Mouse (Mus musculus) forebrain, embryonic 15.5 days (tissue): ENCODE results near the gene Sacs. TPM values are rescaled to one million over a fixed set of nuclear protein-coding genes. Genes with fewer than 3 reads are reported as not detected.
"Not testable (repeated sequence)": the region's sequence is repeated elsewhere in the genome, so short reads cannot be mapped to it uniquely, and the experiment has no call there.

ENCODE experiments used
- ATAC-seq: fragments of 200-750 bp; cut with Nextera tagmentation; replicated peaks from 2 replicates; pipeline ENCODE4 v1.8.0; 2017; ENCODE audit warnings: mild to moderate bottlenecking, moderate TSS enrichment, moderate library complexity
- H3K27ac ChIP-seq: fragments of 300-500 bp; sonication (generic); replicated peaks from 2 replicates; pipeline ENCODE4 v1.5.1; 2015; ENCODE audit warnings: mild to moderate bottlenecking, inconsistent platforms
- H3K27me3 ChIP-seq: fragments of 300-500 bp; sonication (generic); 2 replicates; pipeline ENCODE4 v1.6.1; 2015; ENCODE audit warnings: inconsistent platforms
- H3K36me3 ChIP-seq: fragments of 300-500 bp; sonication (generic); 2 replicates; pipeline ENCODE4 v1.6.1; 2015; ENCODE audit warnings: mild to moderate bottlenecking, inconsistent platforms
- H3K4me1 ChIP-seq: fragments of 300-500 bp; sonication (generic); 2 replicates; pipeline ENCODE4 v1.6.1; 2015; ENCODE audit warnings: inconsistent platforms
- H3K4me2 ChIP-seq: fragments of 300-500 bp; sonication (generic); replicated peaks from 2 replicates; pipeline ENCODE4 v1.6.1; 2015; ENCODE audit warnings: mild to moderate bottlenecking, inconsistent platforms
- H3K4me3 ChIP-seq: fragments of 300-500 bp; sonication (generic); 2 replicates; pipeline ENCODE4 v1.5.1; 2015; ENCODE audit warnings: mild to moderate bottlenecking, inconsistent platforms
- H3K9ac ChIP-seq: fragments of 300-500 bp; sonication (generic); replicated peaks from 2 replicates; pipeline ENCODE4 v1.6.1; 2015; ENCODE audit warnings: mild to moderate bottlenecking, inconsistent platforms
- H3K9me3 ChIP-seq: fragments of 300-500 bp; sonication (generic); 2 replicates; pipeline ENCODE4 v1.6.1; 2016; ENCODE audit warnings: inconsistent platforms
- WGBS: fragments of 180-500 bp; shearing (Covaris S2); methylation state at CpG from one replicate; pipeline ENCODE4 v1.1.7; 2015; ENCODE audit warnings: mixed read lengths; 5-methylcytosine and 5-hydroxymethylcytosine counted together
- polyA plus RNA-seq: library from polyadenylated mRNA; unstranded; fragments of >200 nt; fragmentation: Nextera tagmentation; extraction: Ambion mirVana; gene quantifications from 2 replicates; pipeline ENCODE4 v1.2.1, GENCODE M21; 2015

The Sacs gene
- polyA plus RNA-seq: 8.1 TPM in 2 replicates

DNA sequence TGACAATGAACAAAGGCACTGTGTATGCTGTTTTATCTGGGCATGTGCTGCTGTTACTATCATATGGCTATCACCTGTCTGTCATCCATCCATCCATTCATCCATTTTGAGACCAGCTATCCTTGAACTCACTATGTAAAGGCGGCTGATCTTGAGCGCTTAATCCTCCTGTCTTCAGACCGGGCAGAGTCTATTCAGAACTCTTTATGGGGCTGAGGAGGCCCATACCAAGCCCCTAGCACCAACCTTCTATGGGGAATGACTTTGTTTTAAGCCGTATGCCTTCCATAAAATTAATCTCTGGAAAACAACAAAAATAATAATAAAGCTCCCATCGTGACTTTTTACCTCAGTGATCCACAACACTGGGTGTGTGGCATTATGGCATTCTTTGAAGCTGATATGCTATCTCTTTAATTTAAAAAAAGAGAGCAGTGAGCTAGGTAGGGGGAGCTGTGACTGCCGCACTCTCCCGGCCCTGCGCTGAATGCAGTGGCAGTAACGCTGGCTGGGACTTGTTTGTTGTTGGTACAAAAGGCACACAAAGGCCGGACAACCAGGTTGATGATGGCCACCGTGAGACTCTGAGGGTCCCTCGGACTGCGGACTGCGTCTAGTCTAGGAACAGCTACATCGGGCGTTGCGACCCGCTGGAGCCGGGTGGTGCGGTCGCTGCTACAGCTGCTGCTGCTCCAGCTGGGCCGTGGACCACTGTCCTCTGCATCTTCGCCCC is at the start of gene Sacs:
TSS of gene Sacs (plus strand) at position 464 of the 733 bp plus-strand sequence.
- ATAC-seq: peak; percentile 90
- Histone ChIP-seq H3K9ac (peak within 1 kb of the TSS; percentile 68), H3K4me1 (peaks cover 9% of the 10 kb centered on the region), H3K27ac (peak within 1 kb of the TSS; percentile 60), H3K4me3 (peak within 1 kb of the TSS; percentile 75), H3K36me3 (no peaks in the 10 kb centered on the region), H3K9me3 (no peaks in the 10 kb centered on the region), H3K4me2 (peak within 1 kb of the TSS; percentile 53), H3K27me3 (no peaks in the 10 kb centered on the region)
- WGBS: 3% methylated on average over 23 of the region's 23 CpGs

DNA sequence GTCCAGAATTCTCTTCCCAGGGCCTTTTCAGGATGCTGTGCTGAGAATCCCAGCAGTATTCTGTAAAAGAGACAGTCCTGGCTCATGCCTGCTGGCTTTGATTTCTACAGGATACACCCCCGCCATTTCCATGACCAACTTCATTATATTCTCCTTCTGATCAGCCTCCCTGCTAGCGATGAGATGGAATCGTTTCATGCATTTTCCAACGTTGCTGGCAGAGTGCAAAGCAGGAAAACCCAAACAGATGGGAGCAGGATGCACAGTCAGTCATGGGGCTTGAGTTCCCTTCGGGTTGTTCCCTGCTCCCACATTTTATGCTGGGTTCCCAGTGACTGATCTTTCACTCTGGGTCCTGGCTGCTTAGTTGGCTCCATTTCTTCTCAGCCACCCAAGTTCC is 47.3 kb upstream of the Sacs start:
- Histone ChIP-seq H3K27me3 (no peaks in the 10 kb centered on the region), H3K9ac (no peak overlapping the region), H3K9me3 (no peaks in the 10 kb centered on the region), H3K27ac (no peak overlapping the region), H3K4me3 (no peak overlapping the region), H3K4me1 (no peaks in the 10 kb centered on the region; the same call in 1 of the 2 replicates), H3K36me3 (no peaks in the 10 kb centered on the region), H3K4me2 (no peak overlapping the region)
- ATAC-seq: no peak
- 67% methylated on average over 5 of the region's 5 CpGs for WGBS

DNA sequence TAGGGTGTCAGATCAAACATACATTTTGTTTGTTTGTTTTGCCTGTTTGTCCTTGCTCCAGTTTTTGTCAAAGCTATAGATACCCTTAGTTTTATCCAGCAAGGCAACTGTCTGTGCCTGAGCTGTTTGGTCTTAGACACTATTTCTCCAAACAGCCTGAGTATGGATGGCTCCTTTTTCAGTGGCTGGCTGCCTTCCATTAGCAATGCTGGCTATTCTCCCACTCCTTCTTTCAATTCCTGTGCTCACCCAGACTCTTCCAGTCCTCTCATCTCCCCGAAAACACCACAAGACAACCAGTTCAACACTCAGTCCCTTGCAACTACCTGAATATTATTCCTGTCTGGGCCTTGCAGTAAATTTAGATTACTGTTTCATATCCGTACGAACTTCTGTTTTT is 46.2 kb upstream of the Sacs start:
- WGBS: 71% methylated on average over 3 of the region's 3 CpGs
- H3K9me3 ChIP-seq: no peaks in the 10 kb centered on the region
- H3K36me3 ChIP-seq: no peaks in the 10 kb centered on the region
- no peak overlapping the region for H3K4me2 ChIP-seq
- H3K4me3 ChIP-seq: no peak overlapping the region
- no peaks in the 10 kb centered on the region for H3K27me3 ChIP-seq
- no peaks in the 10 kb centered on the region; the same call in 1 of the 2 replicates for H3K4me1 ChIP-seq
- no peak for ATAC-seq
- H3K9ac ChIP-seq: no peak overlapping the region
- no peak overlapping the region for H3K27ac ChIP-seq

DNA sequence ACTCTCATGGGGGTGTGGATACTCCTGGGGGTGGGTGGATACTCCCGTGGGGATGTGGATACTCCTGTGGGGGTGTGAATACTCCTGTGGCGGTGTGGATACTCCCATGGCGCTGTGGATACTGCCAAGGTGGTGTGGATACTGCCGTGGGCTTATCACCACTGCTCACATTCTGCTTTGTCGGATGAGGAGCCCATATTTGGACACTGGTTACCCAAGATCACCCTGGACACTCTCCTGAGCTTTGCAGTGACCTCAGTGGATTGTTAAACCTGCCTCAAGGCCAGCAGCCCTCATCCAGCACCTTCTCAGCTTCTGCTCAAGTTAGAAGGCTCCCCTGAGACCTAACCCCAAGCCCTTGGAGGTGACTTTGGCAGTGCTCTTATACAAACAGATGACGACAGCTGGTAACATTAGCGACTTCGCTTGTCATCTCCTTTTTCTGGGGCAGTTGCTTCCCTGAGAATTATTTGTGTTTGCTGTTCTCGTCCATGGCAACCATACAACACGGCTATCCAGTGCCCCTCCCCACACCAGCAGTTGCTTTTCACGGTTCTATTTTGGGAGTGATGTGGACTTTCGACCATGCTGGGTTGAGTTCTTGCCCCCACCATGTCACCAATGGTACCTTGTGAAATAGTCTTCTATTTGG is 40.2 kb upstream of the Sacs start:
- no peak for ATAC-seq
- H3K9me3 ChIP-seq: no peaks in the 10 kb centered on the region
- 88% methylated on average over 12 of the region's 12 CpGs for WGBS

DNA sequence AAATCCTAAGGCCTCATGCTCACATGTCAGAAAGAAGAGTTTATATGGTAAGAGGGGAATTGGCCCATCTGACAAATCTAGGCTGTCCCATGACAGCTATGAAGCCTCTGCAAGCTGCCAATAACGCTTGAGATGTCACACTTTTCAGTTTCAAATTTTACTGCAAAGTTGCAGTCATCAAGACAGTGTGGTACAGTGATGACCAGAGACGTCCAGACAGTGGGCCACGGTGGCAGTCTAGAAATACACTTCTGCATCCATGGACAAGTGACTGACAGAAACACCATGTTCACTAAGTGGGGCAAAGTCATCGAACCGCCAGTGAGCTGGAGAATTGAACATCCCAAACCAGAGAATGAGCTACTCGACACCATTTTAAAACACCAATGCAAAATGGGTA is 37.5 kb upstream of the Sacs start:
- no peak for ATAC-seq
- Histone ChIP-seq H3K27me3 (no peaks in the 10 kb centered on the region), H3K4me2 (no peak overlapping the region), H3K4me1 (no peaks in the 10 kb centered on the region), H3K27ac (no peak overlapping the region), H3K36me3 (no peaks in the 10 kb centered on the region), H3K9me3 (no peaks in the 10 kb centered on the region), H3K4me3 (no peak overlapping the region), H3K9ac (no peak overlapping the region)
- WGBS: 88% methylated on average over 6 of the region's 6 CpGs

More for the DNA sequence above, 40.2 kb upstream of the Sacs start:
- no peaks in the 10 kb centered on the region for H3K36me3 ChIP-seq
- H3K4me3 ChIP-seq: no peak overlapping the region
- H3K9ac ChIP-seq: no peak overlapping the region
- H3K4me2 ChIP-seq: no peak overlapping the region
- H3K27ac ChIP-seq: no peak overlapping the region
- H3K4me1 ChIP-seq: no peaks in the 10 kb centered on the region
- no peaks in the 10 kb centered on the region for H3K27me3 ChIP-seq

DNA sequence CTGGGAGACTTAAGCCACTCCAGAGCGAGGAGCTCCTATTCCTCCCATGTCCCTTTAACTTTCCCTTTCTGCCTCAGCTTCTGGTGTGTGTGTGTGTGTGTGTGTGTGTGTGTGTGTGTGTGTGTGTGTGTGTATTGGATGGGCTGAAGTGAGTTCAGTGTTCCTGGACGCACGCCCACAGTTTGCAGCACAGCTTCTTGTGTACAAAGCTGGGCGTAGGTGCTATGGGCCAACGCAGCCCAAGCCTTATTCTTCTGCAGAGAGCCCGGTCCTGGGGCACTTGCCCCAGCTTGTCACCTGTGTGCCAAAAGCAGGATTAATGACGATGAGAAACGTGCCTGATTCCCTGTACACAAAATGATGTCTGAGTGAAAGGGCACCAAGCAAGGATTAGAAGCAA is 31.9 kb upstream of the Sacs start:
- Histone ChIP-seq H3K4me1 (no peaks in the 10 kb centered on the region), H3K4me2 (no peak overlapping the region), H3K27me3 (no peaks in the 10 kb centered on the region), H3K36me3 (no peaks in the 10 kb centered on the region), H3K9ac (no peak overlapping the region), H3K4me3 (no peak overlapping the region), H3K9me3 (no peaks in the 10 kb centered on the region), H3K27ac (no peak overlapping the region)
- 61% methylated on average over 8 of the region's 8 CpGs for WGBS
- ATAC-seq: no peak

DNA sequence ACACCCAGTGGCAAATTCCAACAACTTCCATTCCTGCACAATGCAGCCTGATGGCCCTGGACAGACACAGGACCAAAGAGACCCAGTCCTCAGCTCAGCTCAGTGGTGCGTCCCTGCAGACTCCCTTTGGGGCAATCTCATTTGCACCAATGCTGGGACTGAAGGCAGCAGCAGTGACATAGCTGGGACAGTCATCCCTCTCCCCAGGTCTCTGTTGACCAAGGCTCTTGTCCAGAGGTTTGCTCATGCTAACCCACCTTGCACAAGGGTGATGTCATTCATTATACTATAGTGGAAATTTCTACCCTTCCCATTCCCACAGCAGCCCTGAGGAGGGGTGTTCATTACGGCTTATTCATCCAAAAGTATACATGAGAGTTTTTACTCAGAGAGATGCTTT is 29.6 kb upstream of the Sacs start:
- 86% methylated on average over 2 of the region's 2 CpGs for WGBS
- Histone ChIP-seq H3K4me2 (no peak overlapping the region), H3K4me3 (no peak overlapping the region), H3K36me3 (no peaks in the 10 kb centered on the region), H3K9ac (no peak overlapping the region), H3K4me1 (peaks cover 3% of the 10 kb centered on the region; the same call in 1 of the 2 replicates), H3K9me3 (no peaks in the 10 kb centered on the region), H3K27me3 (no peaks in the 10 kb centered on the region), H3K27ac (no peak overlapping the region)
- ATAC-seq: no peak

DNA sequence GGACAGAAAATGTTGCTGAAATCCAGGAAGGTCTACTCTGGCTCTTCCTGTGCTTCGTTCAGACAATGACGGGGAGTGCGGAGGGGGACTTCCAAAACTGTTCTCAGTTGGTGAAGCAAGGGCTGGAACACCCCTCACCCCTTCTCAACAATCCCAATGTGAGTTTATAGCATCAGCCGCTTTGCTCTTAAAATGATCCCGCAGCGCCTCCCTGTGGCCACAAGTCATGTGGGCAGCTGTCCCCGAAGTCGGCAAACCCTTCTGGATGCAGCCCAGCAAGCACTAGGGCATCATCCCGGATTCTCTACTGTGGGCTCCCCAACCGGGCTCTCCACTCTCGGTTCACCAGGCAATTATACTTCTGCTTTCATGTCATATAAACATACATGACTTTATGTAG is 25.9 kb upstream of the Sacs start:
- peak overlapping the region; percentile 28 for H3K4me2 ChIP-seq
- peaks cover 3% of the 10 kb centered on the region; the same call in 1 of the 2 replicates for H3K4me1 ChIP-seq
- peak; percentile 70 for ATAC-seq

DNA sequence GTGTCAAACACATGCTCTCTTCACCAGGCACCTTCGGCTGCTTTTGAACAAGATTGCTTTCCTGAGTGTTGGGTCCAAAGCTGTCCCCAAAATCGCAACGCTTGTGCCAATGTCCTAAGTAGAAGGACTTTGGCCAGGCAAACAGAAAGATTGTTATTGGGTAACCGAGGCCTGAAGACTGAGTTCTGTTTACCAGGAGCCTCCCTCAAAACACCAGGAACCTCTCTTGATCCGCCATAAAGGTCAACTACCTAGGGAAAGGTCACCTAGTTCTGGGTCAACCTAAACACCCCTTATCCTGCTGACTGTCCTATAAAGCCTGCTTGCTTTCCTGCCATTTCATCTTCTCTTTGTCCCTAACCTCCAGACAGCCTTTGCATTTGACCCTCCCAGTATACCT is 13.5 kb upstream of the Sacs start:
- Histone ChIP-seq H3K9ac (no peak overlapping the region), H3K27me3 (no peaks in the 10 kb centered on the region), H3K27ac (no peak overlapping the region), H3K4me1 (no peaks in the 10 kb centered on the region), H3K4me2 (no peak overlapping the region), H3K9me3 (no peaks in the 10 kb centered on the region), H3K36me3 (no peaks in the 10 kb centered on the region), H3K4me3 (no peak overlapping the region)
- ATAC-seq: no peak
- 90% methylated on average over 5 of the region's 5 CpGs for WGBS

More for the DNA sequence above, 25.9 kb upstream of the Sacs start:
- WGBS: 2% methylated on average over 11 of the region's 11 CpGs
- Histone ChIP-seq H3K9me3 (no peaks in the 10 kb centered on the region), H3K9ac (no peak overlapping the region), H3K27me3 (no peaks in the 10 kb centered on the region), H3K36me3 (no peaks in the 10 kb centered on the region), H3K4me3 (no peak overlapping the region), H3K27ac (no peak overlapping the region)

DNA sequence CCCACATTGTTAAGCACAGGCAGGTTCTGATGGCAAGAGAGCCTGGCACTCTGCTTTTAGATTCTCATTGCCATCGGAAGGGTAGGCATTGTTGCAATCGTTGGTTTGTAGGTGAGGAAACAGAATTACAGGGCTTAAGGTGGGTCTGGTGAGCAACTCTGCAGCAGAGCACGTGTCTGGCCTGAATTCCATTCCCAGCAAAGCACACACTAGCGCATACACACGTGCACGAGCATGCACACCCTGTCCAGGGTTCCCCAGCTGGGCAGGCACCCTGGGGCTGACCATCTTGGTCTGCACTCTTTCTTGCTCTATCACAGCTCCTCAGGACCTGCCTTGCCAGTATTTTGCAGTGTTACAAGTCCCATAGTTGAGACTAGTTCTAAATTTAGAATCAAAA is 13.1 kb upstream of the Sacs start:
- WGBS: 85% methylated on average over 6 of the region's 6 CpGs
- H3K27ac ChIP-seq: no peak overlapping the region
- no peak overlapping the region for H3K9ac ChIP-seq
- H3K9me3 ChIP-seq: no peaks in the 10 kb centered on the region
- H3K4me3 ChIP-seq: no peak overlapping the region
- H3K36me3 ChIP-seq: no peaks in the 10 kb centered on the region
- no peak for ATAC-seq
- no peaks in the 10 kb centered on the region for H3K4me1 ChIP-seq
- H3K4me2 ChIP-seq: no peak overlapping the region
- H3K27me3 ChIP-seq: no peaks in the 10 kb centered on the region

DNA sequence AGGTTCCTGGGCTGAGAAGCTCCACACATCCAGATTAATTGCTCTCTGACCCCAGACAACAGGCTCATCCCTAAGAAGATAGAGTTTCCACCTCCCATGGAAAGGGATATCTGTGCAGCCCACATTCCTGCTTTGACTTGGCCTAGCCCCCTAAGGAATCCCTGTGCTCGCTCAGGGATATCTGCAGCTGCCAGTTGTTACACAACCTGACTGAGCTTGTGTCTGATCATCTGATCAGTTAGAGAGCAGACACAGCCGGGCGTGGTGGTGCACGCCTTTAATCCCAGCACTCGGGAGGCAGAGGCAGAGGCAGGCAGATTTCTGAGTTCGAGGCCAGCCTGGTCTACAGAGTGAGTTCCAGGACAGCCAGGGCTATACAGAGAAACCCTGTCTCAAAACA is 10.9 kb upstream of the Sacs start:
- H3K9me3 ChIP-seq, H3K27ac ChIP-seq, H3K4me3 ChIP-seq, H3K4me2 ChIP-seq, H3K9ac ChIP-seq, H3K27me3 ChIP-seq, H3K36me3 ChIP-seq, ATAC-seq, H3K4me1 ChIP-seq: not testable (repeated sequence)
- 89% methylated on average over 6 of the region's 6 CpGs for WGBS

DNA sequence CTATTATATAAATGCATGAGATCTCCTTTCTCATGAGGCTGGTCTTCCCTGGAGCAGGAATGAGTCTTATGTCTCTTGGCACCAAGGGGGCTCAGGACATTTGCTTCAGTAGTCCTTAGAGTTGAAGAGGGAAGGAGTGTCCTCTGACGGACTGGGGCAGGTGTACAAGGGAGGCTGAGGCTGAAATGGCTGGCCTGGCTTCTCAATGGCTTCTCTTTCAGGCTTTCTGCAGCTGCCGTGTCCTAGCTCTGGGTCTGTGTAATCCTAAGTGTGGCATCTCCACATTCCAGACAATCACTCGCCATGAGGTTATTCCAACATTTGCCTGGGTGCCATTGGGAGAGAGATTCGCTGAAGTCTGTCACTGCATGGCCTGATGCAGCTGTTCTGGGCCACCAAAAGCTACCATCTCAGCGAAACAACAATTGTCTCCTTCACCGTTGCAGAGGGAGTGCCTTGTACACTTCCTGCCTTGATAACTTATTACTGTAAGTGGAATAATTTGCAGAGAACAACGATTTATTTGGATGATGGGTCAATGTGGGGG is 9.2 kb upstream of the Sacs start:
- no peaks in the 10 kb centered on the region for H3K27me3 ChIP-seq
- H3K9me3 ChIP-seq: no peaks in the 10 kb centered on the region
- no peak overlapping the region for H3K27ac ChIP-seq
- H3K9ac ChIP-seq: no peak overlapping the region
- 80% methylated on average over 7 of the region's 7 CpGs for WGBS
- H3K4me1 ChIP-seq: no peaks in the 10 kb centered on the region
- no peak overlapping the region for H3K4me3 ChIP-seq
- no peak for ATAC-seq
- no peaks in the 10 kb centered on the region for H3K36me3 ChIP-seq
- H3K4me2 ChIP-seq: no peak overlapping the region
